11 mouse cellular contexts compared by ENCODE assay signal in the genomic region with DNA sequence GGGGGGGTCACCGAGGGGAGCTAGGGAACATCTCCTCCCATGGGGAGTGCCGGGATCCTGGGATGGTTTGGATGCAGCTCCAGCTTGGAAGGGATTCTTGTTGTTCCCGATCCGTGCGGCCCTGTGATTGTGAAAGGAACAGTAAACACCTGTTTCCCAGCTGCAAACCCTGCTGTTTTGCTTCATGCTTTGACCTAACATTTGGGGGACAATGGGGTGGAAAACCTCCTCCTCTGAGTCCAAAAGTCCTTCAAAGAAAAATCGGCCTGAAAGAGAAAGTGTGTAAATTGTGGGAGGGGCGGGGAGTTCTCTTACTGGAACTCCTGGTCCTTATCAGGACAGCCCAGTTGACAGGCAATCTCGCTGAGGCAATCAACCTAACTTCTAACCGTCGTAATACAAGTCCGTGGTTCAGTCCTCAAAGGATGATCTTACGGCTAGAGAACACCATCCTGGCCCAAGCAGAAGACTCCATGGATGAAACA. TPM values are rescaled to one million over a fixed set of nuclear protein-coding genes. Genes with fewer than 3 reads are reported as not detected.
A peak's percentile ranks its signal among the peaks of the same experiment; 100 is the strongest.
DNase-seq lines count a peak whose midpoint lies in the region; ATAC-seq lines count a peak whose summit lies in the region.
"Had no signal": no experiment of that assay in that cellular context is flagged by ENCODE, and none has a peak within 500 bp of the region (broad histone marks: within the 10 kb centered on the region; RNA-seq: fewer than 3 reads in every experiment).

No protein-coding gene starts in this region.

- peak; percentile 53 for DNase-seq in MEL-GATA-1-ER (ENCODE audit: extremely low read depth, low read depth)
- peak; percentile 41 to 65 for DNase-seq in heart, postnatal 36 days
- DNase-seq in lung, postnatal 36 days = peak; percentile 61
- no peak for DNase-seq in layer of hippocampus, postnatal 14 days (ENCODE audit: low spot score in 2 of 2)
- no peak for DNase-seq in left cerebral cortex, postnatal 36 days (ENCODE audit: low spot score in 2 of 2)
- DNase-seq in embryo, embryonic 9.5 days (ENCODE audit: extremely low spot score) = no peak
- DNase-seq: embryo, embryonic 11 days had no signal

- no peak overlapping the region for H3K4me2 ChIP-seq in forebrain, embryonic 15.5 days (replicated peaks)

- no peak overlapping the region for H3K27ac ChIP-seq in forebrain, embryonic 15.5 days (replicated peaks)
- H3K27ac ChIP-seq: left cerebral cortex, adult 2 months had no signal

- WGBS in forebrain, embryonic 15.5 days = 84% methylated on average over 12 of the region's 12 CpGs

- H3K9me3 ChIP-seq in forebrain, embryonic 15.5 days = no peaks in the 10 kb centered on the region

- peak; percentile 65; the same call in 1 of the 2 replicates for ATAC-seq in erythroblast, adult 5-6 weeks (replicated peaks; ENCODE audit: low FRiP score, poor library complexity, severe bottlenecking)
- no peak for ATAC-seq in forebrain, embryonic 15.5 days (replicated peaks)
- ATAC-seq: intestine, postnatal 0 days had no signal

- no peaks in the 10 kb centered on the region for H3K36me3 ChIP-seq in forebrain, embryonic 15.5 days

- H3K9ac ChIP-seq in forebrain, embryonic 15.5 days (replicated peaks) = no peak overlapping the region

- intact Hi-C loops in heart, postnatal 36 days (cut with DNase I) = no loop called here
- intact Hi-C loops in left cerebral cortex, postnatal 36 days (cut with DNase I) = no loop called here

- H3K27me3 ChIP-seq in forebrain, embryonic 15.5 days = no peaks in the 10 kb centered on the region

- H3K4me1 ChIP-seq in forebrain, embryonic 15.5 days = no peaks in the 10 kb centered on the region

- H3K4me3 ChIP-seq in forebrain, embryonic 15.5 days = no peak overlapping the region
- H3K4me3 ChIP-seq: left cerebral cortex, adult 2 months had no signal

RNA-seq across cellular contexts. Expression of a gene that starts 12.4 kb away (rescaled TPM):
- total RNA-seq in erythroblast, adult 5-6 weeks (2015; ENCODE audit: low replicate concordance) = 1.2 and 2.3 TPM in 2 replicates
- 0.09 and 2.6 TPM in 2 replicates for total RNA-seq in erythroblast, adult 5-6 weeks (2017; ENCODE audit: low replicate concordance)
- total RNA-seq in heart, postnatal 36 days (2021) = 10 to 100 TPM; 28.3 to 37.8 TPM
- 1 to 10 TPM; 6.1 to 6.4 TPM for total RNA-seq in layer of hippocampus, postnatal 14 days (2021)
- total RNA-seq in left cerebral cortex, postnatal 36 days (2021) = 1 to 10 TPM; 2.9 to 3.1 TPM
- 13.8 and 15.0 TPM in 2 replicates for polyA plus RNA-seq in forebrain, embryonic 15.5 days (2015; fragmentation: Nextera tagmentation; extraction: Ambion mirVana)

Comparison
In these comparisons a context has a peak if more than half of its experiments do, and no peak if none do; other contexts are left out.
1. DNase-seq: peak in MEL-GATA-1-ER (single experiment), heart, postnatal 36 days (2 of 2) and lung, postnatal 36 days (single experiment); none in layer of hippocampus, postnatal 14 days (0 of 2), left cerebral cortex, postnatal 36 days (0 of 2) and embryo, embryonic 9.5 days (single experiment).